Mouse (Mus musculus): Measurements from ENCODE around the gene Faim. TPM values are rescaled to one million over a fixed set of nuclear protein-coding genes. Genes with fewer than 3 reads are reported as not detected.

The Faim gene
- total RNA-seq, 2 experiments from 2014 or later, result 1.8 to 2.3 TPM

GRCm38 (mm10) chr9:98979431-98980416 is 6.4 kb upstream of the Faim start:
- no peak overlapping the region for H3K27ac ChIP-seq
- peak overlapping the region; percentile 45 for H3K4me3 ChIP-seq
- intact Hi-C loops (cut with DNase I), result loop anchor here (10.0 kb wide), 1 partner anchor 395 kb away; no protein-coding TSS in a partner anchor
- peak; percentile 90 for DNase-seq
- TF ChIP-seq CTCF (IDR thresholded peaks at IDR 0.05), result peak; percentile 100; the same call in 1 of the 2 replicates

- DNase-seq, result no peak
- H3K4me3 ChIP-seq, result peak overlapping the region; percentile 85
- peak overlapping the region; percentile 77 for H3K27ac ChIP-seq
- intact Hi-C loops (cut with DNase I), result loop anchor here (10.0 kb wide), 1 partner anchor 388 kb away; no protein-coding TSS in a partner anchor
- TF ChIP-seq CTCF (IDR thresholded peaks at IDR 0.05), result no peak
Measured at GRCm38 (mm10) chr9:98986476-98987096, 413 bp downstream of the Faim start.

DNA sequence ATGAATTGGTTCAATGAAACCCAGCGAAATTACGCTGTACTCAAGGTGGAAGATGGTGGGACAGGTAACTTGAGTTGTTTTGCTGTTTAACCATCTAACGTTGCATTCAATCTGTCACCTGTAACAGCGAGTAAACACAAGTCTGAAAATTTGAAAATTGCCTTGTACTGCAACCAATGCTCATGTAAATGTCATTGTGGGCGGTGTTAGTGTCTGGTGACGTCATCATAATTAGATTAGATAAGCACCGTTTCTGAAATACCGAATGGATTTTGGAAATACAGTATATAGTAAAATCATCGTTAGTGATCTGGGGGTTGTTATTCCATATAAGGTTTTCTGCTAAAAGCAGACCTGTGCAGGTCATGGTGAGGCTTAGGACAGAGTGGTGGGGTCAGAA is 958 bp downstream of the Faim start:
- Histone ChIP-seq H3K4me3 (peak overlapping the region; percentile 85), H3K27ac (no peak overlapping the region)
- intact Hi-C loops (cut with DNase I), result loop anchor here (10.0 kb wide), 1 partner anchor 388 kb away; no protein-coding TSS in a partner anchor
- no peak for DNase-seq
- TF ChIP-seq CTCF (IDR thresholded peaks at IDR 0.05), result no peak

DNA sequence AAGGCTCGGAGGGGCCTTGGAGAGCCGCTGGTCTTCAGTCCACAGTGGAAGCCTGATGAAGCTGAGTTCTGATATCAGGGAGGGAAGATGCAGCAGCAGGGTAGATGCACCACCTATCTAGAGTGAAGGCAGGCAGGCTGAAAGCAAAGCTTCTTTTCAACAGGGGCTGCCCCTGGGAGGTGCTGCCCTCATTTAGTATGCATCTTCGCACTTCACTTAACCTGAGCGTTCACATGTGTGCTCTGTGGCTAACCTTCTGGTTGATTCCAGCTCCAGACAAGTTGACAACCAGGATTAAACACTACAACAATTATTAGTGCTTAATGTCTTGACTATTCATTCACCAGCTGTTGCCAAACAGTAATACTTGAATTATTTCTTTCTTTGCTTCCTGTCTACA is 7.9 kb downstream of the Faim start:
- H3K27ac ChIP-seq, result no peak overlapping the region
- H3K4me3 ChIP-seq, result no peak overlapping the region
- intact Hi-C loops (cut with DNase I), result no loop called here
- no peak for TF ChIP-seq CTCF (IDR thresholded peaks at IDR 0.05)
- DNase-seq, result no peak

GRCm38 (mm10) chr9:98999881-99000339 is 13.7 kb downstream of the Faim start:
- H3K4me3 ChIP-seq, result no peak overlapping the region
- no peak for DNase-seq
- no peak for TF ChIP-seq CTCF (IDR thresholded peaks at IDR 0.05)
- intact Hi-C loops (cut with DNase I), result no loop called here
- no peak overlapping the region for H3K27ac ChIP-seq

DNA sequence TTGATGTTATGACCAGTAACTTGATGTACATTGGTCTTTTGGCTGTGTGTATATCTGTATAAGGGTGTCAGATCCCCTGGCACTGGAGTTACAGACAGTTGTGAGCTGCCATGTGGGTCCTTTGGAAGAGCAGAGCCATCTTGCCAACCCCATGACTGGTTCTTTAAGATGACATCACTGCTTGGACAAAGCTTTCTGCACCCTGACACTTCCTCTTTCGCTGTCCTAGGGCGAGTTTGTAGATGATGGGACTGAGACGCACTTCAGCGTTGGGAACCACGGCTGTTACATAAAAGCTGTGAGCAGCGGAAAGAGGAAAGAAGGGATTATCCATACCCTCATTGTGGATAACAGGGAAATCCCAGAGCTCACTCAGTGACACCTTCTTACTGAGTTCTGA is 15.2 kb downstream of the Faim start:
- H3K4me3 ChIP-seq, result no peak overlapping the region
- no peak overlapping the region for H3K27ac ChIP-seq
- intact Hi-C loops (cut with DNase I), result no loop called here
- TF ChIP-seq CTCF (IDR thresholded peaks at IDR 0.05), result no peak
- no peak for DNase-seq

- DNase-seq, result no peak
- H3K4me3 ChIP-seq, result peak overlapping the region; percentile 32
- TF ChIP-seq CTCF (IDR thresholded peaks at IDR 0.05), result no peak
- H3K27ac ChIP-seq, result no peak overlapping the region
- intact Hi-C loops (cut with DNase I), result no loop called here
Measured at GRCm38 (mm10) chr9:99009069-99009897, 23.1 kb downstream of the Faim start.

- intact Hi-C loops (cut with DNase I), result no loop called here
- 0 out of 2 replicates have a peak overlapping the region, but pooled peaks have one; percentile 32 for H3K4me3 ChIP-seq
- no peak for DNase-seq
- H3K27ac ChIP-seq, result no peak overlapping the region
- TF ChIP-seq CTCF (IDR thresholded peaks at IDR 0.05), result no peak
Measured at GRCm38 (mm10) chr9:99009898-99010199, 23.7 kb downstream of the Faim start.

DNA sequence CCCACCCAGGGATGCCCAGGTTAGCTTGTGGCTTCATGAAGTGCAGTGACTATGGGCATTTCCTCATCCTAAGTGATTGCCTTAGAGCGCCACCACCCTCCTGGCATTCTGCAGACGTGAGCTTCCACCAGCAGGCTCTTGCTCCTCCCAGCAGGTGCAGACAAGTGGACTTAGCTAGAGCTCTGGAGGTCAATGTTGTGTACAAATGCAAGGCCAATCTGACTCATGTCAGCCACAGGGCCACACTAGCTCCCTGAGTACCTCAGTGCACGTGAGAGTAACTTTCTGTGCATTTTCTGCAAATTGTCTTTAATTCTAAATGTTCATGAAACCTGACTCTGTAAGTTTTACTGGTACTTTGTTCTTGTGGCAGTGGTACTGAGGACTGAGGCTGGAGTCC is 30.1 kb downstream of the Faim start:
- no peak for TF ChIP-seq CTCF (IDR thresholded peaks at IDR 0.05)
- no peak for DNase-seq
- intact Hi-C loops (cut with DNase I), result no loop called here
- H3K4me3 ChIP-seq, result no peak overlapping the region
- H3K27ac ChIP-seq, result no peak overlapping the region

- intact Hi-C loops (cut with DNase I), result no loop called here
- Histone ChIP-seq H3K27ac (no peak overlapping the region), H3K4me3 (no peak overlapping the region)
- no peak for DNase-seq
- no peak for TF ChIP-seq CTCF (IDR thresholded peaks at IDR 0.05)
Measured at GRCm38 (mm10) chr9:99016759-99017158, 30.6 kb downstream of the Faim start.

DNA sequence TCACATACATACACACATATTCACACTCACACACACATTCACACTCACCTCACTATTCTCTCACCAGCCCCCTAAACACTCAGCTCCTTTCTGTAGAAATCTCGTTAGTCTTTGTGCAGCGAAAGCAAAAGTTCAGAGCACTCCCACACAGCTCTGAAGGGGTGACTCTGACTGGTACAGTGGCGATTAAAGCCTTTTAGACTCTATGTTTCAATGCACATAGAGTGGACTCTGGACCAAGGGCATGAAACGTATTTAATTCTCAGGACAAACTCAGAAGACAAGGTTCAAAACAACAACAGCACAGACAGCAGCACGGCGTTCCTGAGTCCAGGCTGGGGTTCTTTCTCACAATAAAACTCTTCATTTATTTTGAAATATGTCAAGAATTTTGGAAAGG is 31.5 kb downstream of the Faim start:
- no peak for DNase-seq
- TF ChIP-seq CTCF (IDR thresholded peaks at IDR 0.05), result no peak
- H3K27ac ChIP-seq, result no peak overlapping the region
- no peak overlapping the region for H3K4me3 ChIP-seq
- intact Hi-C loops (cut with DNase I), result no loop called here

GRCm38 (mm10) chr9:99021166-99021565 is 35.0 kb downstream of the Faim start:
- H3K27ac ChIP-seq, result no peak overlapping the region
- intact Hi-C loops (cut with DNase I), result no loop called here
- no peak for DNase-seq
- TF ChIP-seq CTCF (IDR thresholded peaks at IDR 0.05), result no peak
- no peak overlapping the region for H3K4me3 ChIP-seq

Measured in gastrocnemius, adult 2 months (tissue).